Mouse (Mus musculus) limb, embryonic 10.5 days (tissue): Measurements from ENCODE around the gene Nthl1. TPM values are rescaled to one million over a fixed set of nuclear protein-coding genes. Genes with fewer than 3 reads are reported as not detected.
"Not testable (repeated sequence)": the region's sequence is repeated elsewhere in the genome, so short reads cannot be mapped to it uniquely, and the experiment has no call there.

Source experiments
- DNase-seq: peaks from one replicate; pipeline ENCODE4 v3.0.0-alpha.2; 2017; ENCODE audit warnings: low spot score
- H3K27ac ChIP-seq: fragments of 300-500 bp; sonication (generic); 2 replicates; pipeline ENCODE4 v1.5.1; 2016; ENCODE audit warnings: mild to moderate bottlenecking
- H3K27me3 ChIP-seq: fragments of 300-500 bp; sonication (generic); 2 replicates; pipeline ENCODE4 v1.6.1; 2016; ENCODE audit warnings: low read depth, mild to moderate bottlenecking; ENCODE audit not compliant: poor library complexity, severe bottlenecking
- H3K36me3 ChIP-seq: fragments of 300-500 bp; sonication (generic); 2 replicates; pipeline ENCODE4 v1.6.1; 2016; ENCODE audit warnings: mild to moderate bottlenecking, moderate library complexity
- H3K4me1 ChIP-seq: fragments of 300-500 bp; sonication (generic); 2 replicates; pipeline ENCODE4 v1.6.1; 2016
- H3K4me3 ChIP-seq: fragments of 300-500 bp; sonication (generic); 2 replicates; pipeline ENCODE4 v1.5.1; 2016; ENCODE audit warnings: mild to moderate bottlenecking, moderate library complexity
- H3K9me3 ChIP-seq: fragments of 300-500 bp; sonication (generic); replicated peaks from 2 replicates; pipeline ENCODE4 v1.6.1; 2016; ENCODE audit warnings: mild to moderate bottlenecking
- WGBS: fragments of 180-500 bp; shearing (Covaris S2); methylation state at CpG from one replicate; pipeline ENCODE4 v1.1.7; 2016; 5-methylcytosine and 5-hydroxymethylcytosine counted together
- polyA plus RNA-seq: library from polyadenylated mRNA; unstranded; fragments of >200 nt; fragmentation: Nextera tagmentation; extraction: Ambion mirVana; gene quantifications from 2 replicates; pipeline ENCODE4 v1.2.1, GENCODE M21; 2016

The Nthl1 gene
- polyA plus RNA-seq, 1 experiment from 2014 or later, result 27.5 TPM

GRCm38 (mm10) chr17:24645916-24646315, 13.4 kb downstream of the Nthl1 start:
- 0 out of 2 replicates have a peak overlapping the region, but pooled peaks have one; percentile 75 for H3K27ac ChIP-seq
- H3K4me3 ChIP-seq, result no peak overlapping the region
- no peak for DNase-seq
- no peaks in the 10 kb centered on the region for H3K9me3 ChIP-seq
- H3K4me1 ChIP-seq, result peaks cover 77% of the 10 kb centered on the region
- H3K27me3 ChIP-seq, result peaks cover 18% of the 10 kb centered on the region; the same call in 1 of the 2 replicates
- H3K36me3 ChIP-seq, result peaks cover 43% of the 10 kb centered on the region
- WGBS, result 88% methylated on average over 3 of the region's 3 CpGs

- H3K27me3 ChIP-seq, result peaks cover 23% of the 10 kb centered on the region
- peaks cover 40% of the 10 kb centered on the region for H3K36me3 ChIP-seq
- WGBS, result 92% methylated on average over 4 of the region's 4 CpGs
- no peaks in the 10 kb centered on the region for H3K9me3 ChIP-seq
- DNase-seq, result no peak
- H3K27ac ChIP-seq, result 0 out of 2 replicates have a peak overlapping the region, but pooled peaks have one; percentile 75
- H3K4me3 ChIP-seq, result no peak overlapping the region
- H3K4me1 ChIP-seq, result peaks cover 77% of the 10 kb centered on the region
These were observed 13.9 kb downstream of the Nthl1 start for GRCm38 (mm10) chr17:24646381-24646780.

- peak overlapping the region; percentile 8; the same call in 1 of the 2 replicates for H3K27ac ChIP-seq
- H3K36me3 ChIP-seq, result peaks cover 30% of the 10 kb centered on the region; the same call in 1 of the 2 replicates
- H3K4me3 ChIP-seq, result peak overlapping the region; percentile 8; the same call in 1 of the 2 replicates
These were observed 15.0 kb downstream of the Nthl1 start for GRCm38 (mm10) chr17:24647493-24647892.

GRCm38 (mm10) chr17:24648731-24649377, 16.4 kb downstream of the Nthl1 start:
- peaks cover 61% of the 10 kb centered on the region for H3K4me1 ChIP-seq
- peaks cover 32% of the 10 kb centered on the region for H3K27me3 ChIP-seq
- peak overlapping the region; percentile 90 for H3K4me3 ChIP-seq
- H3K9me3 ChIP-seq, result no peaks in the 10 kb centered on the region
- H3K36me3 ChIP-seq, result peaks cover 24% of the 10 kb centered on the region; the same call in 1 of the 2 replicates
- DNase-seq, result no peak
- 74% methylated on average over 10 of the region's 10 CpGs for WGBS
- peak overlapping the region; percentile 90 for H3K27ac ChIP-seq

More at GRCm38 (mm10) chr17:24647493-24647892, 15.0 kb downstream of the Nthl1 start:
- WGBS, result 78% methylated on average over 11 of the region's 11 CpGs
- peaks cover 32% of the 10 kb centered on the region for H3K27me3 ChIP-seq
- peaks cover 72% of the 10 kb centered on the region for H3K4me1 ChIP-seq
- DNase-seq, result no peak
- no peaks in the 10 kb centered on the region for H3K9me3 ChIP-seq

- Histone ChIP-seq H3K4me3 (peak overlapping the region; percentile 90), H3K27me3 (peaks cover 32% of the 10 kb centered on the region), H3K36me3 (peaks cover 21% of the 10 kb centered on the region; the same call in 1 of the 2 replicates), H3K4me1 (peaks cover 57% of the 10 kb centered on the region), H3K27ac (peak overlapping the region; percentile 90), H3K9me3 (no peaks in the 10 kb centered on the region)
- 2% methylated on average over 35 of the region's 35 CpGs for WGBS
- DNase-seq, result no peak
These were observed 17.1 kb downstream of the Nthl1 start for GRCm38 (mm10) chr17:24649581-24650069.

GRCm38 (mm10) chr17:24650070-24650616, 17.7 kb downstream of the Nthl1 start, which contains the start of gene Slc9a3r2:
Gene Slc9a3r2, minus strand, starts transcription at chr17:24650327.
- peak within 1 kb of the TSS; percentile 90 for H3K4me3 ChIP-seq
- H3K27me3 ChIP-seq, result peaks cover 32% of the 10 kb centered on the region
- DNase-seq, result peak; percentile 87
- under 1% methylated on average over 39 of the region's 41 CpGs for WGBS
- H3K36me3 ChIP-seq, result peaks cover 18% of the 10 kb centered on the region; the same call in 1 of the 2 replicates
- no peaks in the 10 kb centered on the region for H3K9me3 ChIP-seq
- H3K4me1 ChIP-seq, result peaks cover 52% of the 10 kb centered on the region
- peak within 1 kb of the TSS; percentile 90 for H3K27ac ChIP-seq

- peak overlapping the region; percentile 90 for H3K27ac ChIP-seq
- no peak for DNase-seq
- H3K9me3 ChIP-seq, result no peaks in the 10 kb centered on the region
- peaks cover 32% of the 10 kb centered on the region for H3K27me3 ChIP-seq
- WGBS, result 82% methylated on average over 4 of the region's 4 CpGs
- H3K4me1 ChIP-seq, result peaks cover 46% of the 10 kb centered on the region
- H3K4me3 ChIP-seq, result peak overlapping the region; percentile 90
- H3K36me3 ChIP-seq, result peaks cover 14% of the 10 kb centered on the region; the same call in 1 of the 2 replicates
These were observed 18.3 kb downstream of the Nthl1 start for GRCm38 (mm10) chr17:24650766-24651165.

GRCm38 (mm10) chr17:24651835-24652234, 19.4 kb downstream of the Nthl1 start:
- H3K27me3 ChIP-seq, result peaks cover 42% of the 10 kb centered on the region
- no peaks in the 10 kb centered on the region for H3K9me3 ChIP-seq
- peaks cover 42% of the 10 kb centered on the region for H3K4me1 ChIP-seq
- 77% methylated on average over 3 of the region's 3 CpGs for WGBS
- H3K36me3 ChIP-seq, result peaks cover 7% of the 10 kb centered on the region; the same call in 1 of the 2 replicates
- H3K4me3 ChIP-seq, result no peak overlapping the region
- DNase-seq, result no peak
- no peak overlapping the region for H3K27ac ChIP-seq

- 5% methylated on average over 19 of the region's 19 CpGs for WGBS
- peaks cover 40% of the 10 kb centered on the region for H3K4me1 ChIP-seq
- H3K27me3 ChIP-seq, result peaks cover 51% of the 10 kb centered on the region
- H3K4me3 ChIP-seq, result peak overlapping the region; percentile 48
- peak overlapping the region; percentile 81 for H3K27ac ChIP-seq
- H3K9me3 ChIP-seq, result no peaks in the 10 kb centered on the region
- DNase-seq, result peak; percentile 95
- no peaks in the 10 kb centered on the region for H3K36me3 ChIP-seq
These were observed 21.7 kb downstream of the Nthl1 start for GRCm38 (mm10) chr17:24653967-24654710.

GRCm38 (mm10) chr17:24654969-24655368, 22.5 kb downstream of the Nthl1 start:
- Histone ChIP-seq H3K4me1 (peaks cover 32% of the 10 kb centered on the region), H3K27me3 (peaks cover 59% of the 10 kb centered on the region), H3K4me3 (no peak overlapping the region), H3K27ac (no peak overlapping the region), H3K36me3 (no peaks in the 10 kb centered on the region), H3K9me3 (no peaks in the 10 kb centered on the region)
- WGBS, result 79% methylated on average over 4 of the region's 4 CpGs
- DNase-seq, result no peak

GRCm38 (mm10) chr17:24658017-24658758, 25.7 kb downstream of the Nthl1 start, which contains the start of gene Npw:
Gene Npw, minus strand, starts transcription at chr17:24658457.
- H3K27ac ChIP-seq, result peak within 1 kb of the TSS; percentile 42; the same call in 1 of the 2 replicates
- no peaks in the 10 kb centered on the region for H3K36me3 ChIP-seq
- H3K4me3 ChIP-seq, result peak within 1 kb of the TSS; percentile 57
- H3K9me3 ChIP-seq, result no peaks in the 10 kb centered on the region
- 2% methylated on average over 47 of the region's 47 CpGs for WGBS
- peak; percentile 65 for DNase-seq
- peaks cover 54% of the 10 kb centered on the region for H3K27me3 ChIP-seq
- peaks cover 24% of the 10 kb centered on the region for H3K4me1 ChIP-seq

GRCm38 (mm10) chr17:24667011-24667410, 34.5 kb downstream of the Nthl1 start:
- not testable (repeated sequence) for DNase-seq, H3K27ac ChIP-seq, H3K9me3 ChIP-seq, H3K4me3 ChIP-seq, H3K27me3 ChIP-seq, H3K36me3 ChIP-seq
- H3K4me1 ChIP-seq, result peaks cover 35% of the 10 kb centered on the region
- 69% methylated on average over 7 of the region's 7 CpGs for WGBS
